Mouse (Mus musculus) spleen, adult 10 weeks (tissue): ENCODE measurements around the gene Gm21677. TPM values are rescaled to one million over a fixed set of nuclear protein-coding genes. Genes with fewer than 3 reads are reported as not detected.

Experiments used
- polyA plus RNA-seq: library from polyadenylated mRNA; stranded (reverse); fragments of 350-450 nt; fragmentation: Illumina TruSeq; extraction: RNeasy Lipid Tissue Mini Kit (QIAGEN cat#74804); gene quantifications from one replicate; pipeline ENCODE4 v1.2.3, GENCODE M21; 2015; ENCODE audit warnings: low replicate concordance; ENCODE audit not compliant: insufficient read depth

Gene Gm21677
- not detected for polyA plus RNA-seq

DNA sequence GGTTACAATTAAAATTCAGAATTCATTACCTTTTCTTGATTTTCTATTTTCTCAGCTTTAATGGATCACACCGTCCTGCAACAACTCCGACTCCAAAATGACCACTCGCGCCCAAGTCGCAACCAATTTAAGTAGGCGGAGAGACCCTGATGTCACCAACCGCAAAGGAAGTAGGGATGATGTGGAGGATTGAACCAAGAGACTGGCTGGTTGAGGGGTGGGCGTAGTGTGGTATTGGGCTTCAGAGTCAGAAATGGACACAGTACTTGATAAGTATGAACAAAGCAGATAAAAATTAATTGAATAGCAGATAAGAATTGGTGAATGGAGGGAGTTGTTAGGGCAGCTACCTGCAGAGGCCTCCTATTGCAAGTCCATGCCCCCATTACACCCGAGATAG is at the start of gene Gm21677:
Gm21677 (minus strand) TSS at position 101 of the 400 bp plus-strand sequence.

DNA sequence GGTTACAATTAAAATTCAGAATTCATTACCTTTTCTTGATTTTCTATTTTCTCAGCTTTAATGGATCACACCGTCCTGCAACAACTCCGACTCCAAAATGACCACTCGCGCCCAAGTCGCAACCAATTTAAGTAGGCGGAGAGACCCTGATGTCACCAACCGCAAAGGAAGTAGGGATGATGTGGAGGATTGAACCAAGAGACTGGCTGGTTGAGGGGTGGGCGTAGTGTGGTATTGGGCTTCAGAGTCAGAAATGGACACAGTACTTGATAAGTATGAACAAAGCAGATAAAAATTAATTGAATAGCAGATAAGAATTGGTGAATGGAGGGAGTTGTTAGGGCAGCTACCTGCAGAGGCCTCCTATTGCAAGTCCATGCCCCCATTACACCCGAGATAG is 39.0 kb upstream of the Gm21677 start, which contains the start of gene Gm21693:
Gm21693 (minus strand) TSS at position 101 of the 400 bp plus-strand sequence.

Other genes starting within 250 kb of the Gm21677 start
- gene Gm21693, start 38.9 kb upstream of the Gm21677 start, polyA plus RNA-seq = not detected
- gene Gm21704, start 103.7 kb upstream of the Gm21677 start, polyA plus RNA-seq = not detected
- not detected for gene Gm21708, start 103.7 kb upstream of the Gm21677 start, polyA plus RNA-seq